Mouse (Mus musculus): ENCODE results near the gene Cpm.

Cpm gene

GRCm38 (mm10) chr10:117619862-117620179 lies 9.5 kb upstream of the Cpm start:
- DNase-seq (ENCODE audit: low read depth, low spot score) = no peak

- no peak for DNase-seq (ENCODE audit: low read depth, low spot score)
These were observed 8.8 kb upstream of the Cpm start for GRCm38 (mm10) chr10:117620530-117620929.

- no peak for DNase-seq (ENCODE audit: low read depth, low spot score)
These were observed 8.3 kb upstream of the Cpm start for GRCm38 (mm10) chr10:117620934-117621501.

- DNase-seq (ENCODE audit: low read depth, low spot score) = no peak
These were observed 7.4 kb upstream of the Cpm start for GRCm38 (mm10) chr10:117621616-117622533.

- DNase-seq (ENCODE audit: low read depth, low spot score) = no peak
These were observed 5.9 kb upstream of the Cpm start for GRCm38 (mm10) chr10:117623358-117623757.

- no peak for DNase-seq (ENCODE audit: low read depth, low spot score)
These were observed 5.1 kb upstream of the Cpm start for GRCm38 (mm10) chr10:117624222-117624621.

GRCm38 (mm10) chr10:117624655-117625497 lies 4.4 kb upstream of the Cpm start:
- DNase-seq (ENCODE audit: low read depth, low spot score) = no peak

- peak; percentile 30 for DNase-seq (ENCODE audit: low read depth, low spot score)
These were observed 3.6 kb upstream of the Cpm start for GRCm38 (mm10) chr10:117625500-117626296.

- no peak for DNase-seq (ENCODE audit: low read depth, low spot score)
These were observed 3.0 kb upstream of the Cpm start for GRCm38 (mm10) chr10:117626297-117626613.

GRCm38 (mm10) chr10:117626840-117627615 lies 2.3 kb upstream of the Cpm start:
- no peak for DNase-seq (ENCODE audit: low read depth, low spot score)

- DNase-seq (ENCODE audit: low read depth, low spot score) = no peak
These were observed 1.7 kb upstream of the Cpm start for GRCm38 (mm10) chr10:117627616-117627930.

GRCm38 (mm10) chr10:117627949-117628348 lies 1.4 kb upstream of the Cpm start:
- DNase-seq (ENCODE audit: low read depth, low spot score) = no peak

- no peak for DNase-seq (ENCODE audit: low read depth, low spot score)
These were observed 734 bp upstream of the Cpm start for GRCm38 (mm10) chr10:117628363-117629168.

- DNase-seq (ENCODE audit: low read depth, low spot score) = no peak
These were observed 876 bp downstream of the Cpm start for GRCm38 (mm10) chr10:117630176-117630575.

GRCm38 (mm10) chr10:117630810-117631209 lies 1.5 kb downstream of the Cpm start:
- no peak for DNase-seq (ENCODE audit: low read depth, low spot score)

- no peak for DNase-seq (ENCODE audit: low read depth, low spot score)
These were observed 2.4 kb downstream of the Cpm start for GRCm38 (mm10) chr10:117631562-117632259.

GRCm38 (mm10) chr10:117632394-117632793 lies 3.1 kb downstream of the Cpm start:
- no peak for DNase-seq (ENCODE audit: low read depth, low spot score)

GRCm38 (mm10) chr10:117633564-117634208 lies 4.4 kb downstream of the Cpm start:
- no peak for DNase-seq (ENCODE audit: low read depth, low spot score)

Data from mesoderm, embryonic 11.5 days (tissue).